Mouse (Mus musculus): Measurements from ENCODE around the gene Aldh1b1. TPM values are rescaled to one million over a fixed set of nuclear protein-coding genes. Genes with fewer than 3 reads are reported as not detected.

Aldh1b1 gene
- polyA plus RNA-seq, 1 experiment from 2014 or later: 11.8 TPM

DNA sequence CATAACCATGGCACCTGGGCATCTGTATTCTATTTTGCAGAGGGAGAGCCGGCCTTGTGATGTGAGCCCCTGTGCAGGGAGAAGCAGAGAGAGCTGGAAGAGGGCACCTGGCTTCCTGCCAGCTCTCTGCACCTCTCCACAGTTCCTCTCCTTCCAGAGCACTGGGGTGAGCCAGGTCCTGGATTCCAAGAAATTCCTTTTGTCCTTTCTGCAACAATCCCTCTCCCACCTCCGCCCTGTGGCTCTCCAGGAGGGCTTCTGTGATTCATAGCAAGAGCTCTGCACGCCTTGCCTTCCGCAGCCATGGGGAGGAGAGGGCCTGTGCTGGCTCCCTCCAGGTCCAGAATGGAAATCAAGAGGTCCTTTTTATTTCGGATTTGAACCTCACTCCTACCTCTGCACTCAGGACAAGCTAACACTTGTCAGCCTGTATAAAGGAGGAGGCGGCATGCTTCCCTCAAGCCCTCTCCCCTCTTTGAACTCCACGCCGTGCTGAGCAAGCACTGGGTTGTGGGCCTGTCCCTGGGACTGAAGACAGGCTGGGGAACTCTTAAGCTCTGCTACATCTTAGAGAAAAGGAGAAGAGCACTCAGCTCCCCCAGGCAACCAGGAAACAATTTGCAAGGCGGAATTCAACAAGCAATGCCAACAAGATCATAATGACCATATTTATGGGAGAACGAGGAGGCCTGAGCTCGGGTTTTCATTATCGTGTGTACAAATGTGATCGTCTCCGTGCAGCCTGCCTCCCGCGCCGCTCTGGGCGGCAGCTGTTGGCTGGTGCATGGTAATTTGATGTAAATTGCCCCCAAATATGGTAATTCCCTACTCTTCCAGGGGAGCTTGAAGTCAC, 35.3 kb upstream of the Aldh1b1 start:
- 13% methylated on average over 18 of the region's 18 CpGs for WGBS
- Histone ChIP-seq H3K9me3 (ENCODE audit: low read length) (no peaks in the 10 kb centered on the region), H3K4me2 (replicated peaks; ENCODE audit: low read depth, low read length) (peak overlapping the region; percentile 34), H3K27ac (ENCODE audit: low read length) (peak overlapping the region; percentile 8; the same call in 1 of the 2 replicates), H3K9ac (replicated peaks; ENCODE audit: low read length) (no peak overlapping the region), H3K4me3 (ENCODE audit: low read length) (peak overlapping the region; percentile 2; the same call in 1 of the 2 replicates), H3K27me3 (ENCODE audit: insufficient read depth, low read length) (peaks cover 16% of the 10 kb centered on the region), H3K4me1 (ENCODE audit: insufficient read depth, low read length) (peaks cover 37% of the 10 kb centered on the region), H3K36me3 (ENCODE audit: insufficient read depth, low read length) (no peaks in the 10 kb centered on the region)
- ATAC-seq (ENCODE audit: low FRiP score, low TSS enrichment): no peak

GRCm38 (mm10) chr4:45764141-45764494, 34.7 kb upstream of the Aldh1b1 start:
- Histone ChIP-seq H3K36me3 (ENCODE audit: insufficient read depth, low read length) (no peaks in the 10 kb centered on the region), H3K4me1 (ENCODE audit: insufficient read depth, low read length) (peaks cover 37% of the 10 kb centered on the region), H3K9me3 (ENCODE audit: low read length) (no peaks in the 10 kb centered on the region), H3K9ac (replicated peaks; ENCODE audit: low read length) (no peak overlapping the region), H3K27me3 (ENCODE audit: insufficient read depth, low read length) (peaks cover 16% of the 10 kb centered on the region), H3K4me2 (replicated peaks; ENCODE audit: low read depth, low read length) (peak overlapping the region; percentile 34), H3K27ac (ENCODE audit: low read length) (no peak overlapping the region), H3K4me3 (ENCODE audit: low read length) (peak overlapping the region; percentile 2; the same call in 1 of the 2 replicates)
- WGBS: 13% methylated on average over 10 of the region's 10 CpGs
- no peak for ATAC-seq (ENCODE audit: low FRiP score, low TSS enrichment)

GRCm38 (mm10) chr4:45765121-45765564, 33.7 kb upstream of the Aldh1b1 start:
- H3K36me3 ChIP-seq (ENCODE audit: insufficient read depth, low read length): no peaks in the 10 kb centered on the region
- no peak; the same call in 1 of the 2 replicates for ATAC-seq (ENCODE audit: low FRiP score, low TSS enrichment)
- peak overlapping the region; percentile 44 for H3K4me2 ChIP-seq (replicated peaks; ENCODE audit: low read depth, low read length)
- no peaks in the 10 kb centered on the region for H3K9me3 ChIP-seq (ENCODE audit: low read length)
- H3K9ac ChIP-seq (replicated peaks; ENCODE audit: low read length): peak overlapping the region; percentile 13
- WGBS: 4% methylated on average over 16 of the region's 16 CpGs
- H3K27ac ChIP-seq (ENCODE audit: low read length): no peak overlapping the region
- peak overlapping the region; percentile 15 for H3K4me3 ChIP-seq (ENCODE audit: low read length)
- peaks cover 18% of the 10 kb centered on the region for H3K27me3 ChIP-seq (ENCODE audit: insufficient read depth, low read length)
- peaks cover 37% of the 10 kb centered on the region for H3K4me1 ChIP-seq (ENCODE audit: insufficient read depth, low read length)

- H3K36me3 ChIP-seq (ENCODE audit: insufficient read depth, low read length): no peaks in the 10 kb centered on the region
- peak overlapping the region; percentile 44 for H3K4me2 ChIP-seq (replicated peaks; ENCODE audit: low read depth, low read length)
- ATAC-seq (ENCODE audit: low FRiP score, low TSS enrichment): peak; percentile 43; the same call in 1 of the 2 replicates
- 3% methylated on average over 12 of the region's 18 CpGs for WGBS
- peaks cover 37% of the 10 kb centered on the region for H3K4me1 ChIP-seq (ENCODE audit: insufficient read depth, low read length)
- no peak overlapping the region for H3K27ac ChIP-seq (ENCODE audit: low read length)
- peak overlapping the region; percentile 15 for H3K4me3 ChIP-seq (ENCODE audit: low read length)
- H3K27me3 ChIP-seq (ENCODE audit: insufficient read depth, low read length): peaks cover 18% of the 10 kb centered on the region
- peak overlapping the region; percentile 13 for H3K9ac ChIP-seq (replicated peaks; ENCODE audit: low read length)
- H3K9me3 ChIP-seq (ENCODE audit: low read length): no peaks in the 10 kb centered on the region
These were observed 33.1 kb upstream of the Aldh1b1 start for GRCm38 (mm10) chr4:45765565-45766201.

- ATAC-seq (ENCODE audit: low FRiP score, low TSS enrichment): no peak
- 87% methylated on average over 7 of the region's 7 CpGs for WGBS
- Histone ChIP-seq H3K36me3 (ENCODE audit: insufficient read depth, low read length) (no peaks in the 10 kb centered on the region), H3K27ac (ENCODE audit: low read length) (no peak overlapping the region), H3K9ac (replicated peaks; ENCODE audit: low read length) (no peak overlapping the region), H3K9me3 (ENCODE audit: low read length) (no peaks in the 10 kb centered on the region), H3K4me1 (ENCODE audit: insufficient read depth, low read length) (peaks cover 41% of the 10 kb centered on the region), H3K4me2 (replicated peaks; ENCODE audit: low read depth, low read length) (no peak overlapping the region), H3K27me3 (ENCODE audit: insufficient read depth, low read length) (peaks cover 18% of the 10 kb centered on the region), H3K4me3 (ENCODE audit: low read length) (no peak overlapping the region)
These were observed 32.0 kb upstream of the Aldh1b1 start for GRCm38 (mm10) chr4:45766774-45767173.

GRCm38 (mm10) chr4:45767891-45768558, 30.8 kb upstream of the Aldh1b1 start:
- no peak overlapping the region for H3K9ac ChIP-seq (replicated peaks; ENCODE audit: low read length)
- peaks cover 18% of the 10 kb centered on the region for H3K27me3 ChIP-seq (ENCODE audit: insufficient read depth, low read length)
- H3K4me1 ChIP-seq (ENCODE audit: insufficient read depth, low read length): peaks cover 41% of the 10 kb centered on the region
- no peak overlapping the region for H3K27ac ChIP-seq (ENCODE audit: low read length)
- no peak overlapping the region for H3K4me2 ChIP-seq (replicated peaks; ENCODE audit: low read depth, low read length)
- H3K9me3 ChIP-seq (ENCODE audit: low read length): no peaks in the 10 kb centered on the region
- H3K4me3 ChIP-seq (ENCODE audit: low read length): no peak overlapping the region
- 42% methylated on average over 11 of the region's 11 CpGs for WGBS
- 0 out of 2 replicates have a peak, but pooled peaks have one; percentile 17 for ATAC-seq (ENCODE audit: low FRiP score, low TSS enrichment)
- no peaks in the 10 kb centered on the region for H3K36me3 ChIP-seq (ENCODE audit: insufficient read depth, low read length)

DNA sequence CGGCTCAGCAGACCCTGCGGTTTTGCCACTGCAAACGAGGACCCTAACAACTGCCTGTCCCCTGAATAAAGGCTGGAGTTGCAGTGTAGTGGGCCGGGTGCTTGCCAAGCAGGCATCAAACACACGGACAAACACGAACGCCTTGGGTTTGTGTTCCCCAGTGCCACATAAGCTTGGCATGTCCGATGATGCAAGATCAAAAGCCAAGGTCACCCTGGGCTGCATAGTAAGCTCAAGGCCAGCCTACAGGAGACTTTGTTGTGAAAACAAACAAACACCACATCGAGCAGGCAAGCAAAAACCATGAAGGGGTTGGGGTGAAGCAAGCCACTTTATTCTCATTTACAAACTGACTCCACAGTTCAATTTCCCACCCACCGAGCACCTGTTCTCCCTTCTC, 29.7 kb upstream of the Aldh1b1 start:
- peaks cover 18% of the 10 kb centered on the region for H3K27me3 ChIP-seq (ENCODE audit: insufficient read depth, low read length)
- H3K4me1 ChIP-seq (ENCODE audit: insufficient read depth, low read length): peaks cover 31% of the 10 kb centered on the region
- no peak for ATAC-seq (ENCODE audit: low FRiP score, low TSS enrichment)
- H3K9ac ChIP-seq (replicated peaks; ENCODE audit: low read length): no peak overlapping the region
- no peaks in the 10 kb centered on the region for H3K9me3 ChIP-seq (ENCODE audit: low read length)
- WGBS: 48% methylated on average over 10 of the region's 10 CpGs
- no peak overlapping the region for H3K27ac ChIP-seq (ENCODE audit: low read length)
- no peaks in the 10 kb centered on the region for H3K36me3 ChIP-seq (ENCODE audit: insufficient read depth, low read length)
- H3K4me2 ChIP-seq (replicated peaks; ENCODE audit: low read depth, low read length): no peak overlapping the region
- H3K4me3 ChIP-seq (ENCODE audit: low read length): no peak overlapping the region

- Histone ChIP-seq H3K4me3 (ENCODE audit: low read length) (no peak overlapping the region), H3K4me1 (ENCODE audit: insufficient read depth, low read length) (peaks cover 24% of the 10 kb centered on the region), H3K27ac (ENCODE audit: low read length) (no peak overlapping the region), H3K9ac (replicated peaks; ENCODE audit: low read length) (no peak overlapping the region), H3K27me3 (ENCODE audit: insufficient read depth, low read length) (peaks cover 9% of the 10 kb centered on the region), H3K36me3 (ENCODE audit: insufficient read depth, low read length) (no peaks in the 10 kb centered on the region), H3K9me3 (ENCODE audit: low read length) (no peaks in the 10 kb centered on the region), H3K4me2 (replicated peaks; ENCODE audit: low read depth, low read length) (no peak overlapping the region)
- no peak for ATAC-seq (ENCODE audit: low FRiP score, low TSS enrichment)
- WGBS: 34% methylated on average over 10 of the region's 10 CpGs
These were observed 28.8 kb upstream of the Aldh1b1 start for GRCm38 (mm10) chr4:45769791-45770637.

- Histone ChIP-seq H3K4me2 (replicated peaks; ENCODE audit: low read depth, low read length) (no peak overlapping the region), H3K4me3 (ENCODE audit: low read length) (no peak overlapping the region), H3K36me3 (ENCODE audit: insufficient read depth, low read length) (no peaks in the 10 kb centered on the region), H3K27ac (ENCODE audit: low read length) (no peak overlapping the region), H3K9ac (replicated peaks; ENCODE audit: low read length) (no peak overlapping the region), H3K27me3 (ENCODE audit: insufficient read depth, low read length) (peaks cover 3% of the 10 kb centered on the region), H3K4me1 (ENCODE audit: insufficient read depth, low read length) (peaks cover 18% of the 10 kb centered on the region), H3K9me3 (ENCODE audit: low read length) (no peaks in the 10 kb centered on the region)
- 50% methylated on average over 4 of the region's 4 CpGs for WGBS
- no peak for ATAC-seq (ENCODE audit: low FRiP score, low TSS enrichment)
These were observed 28.2 kb upstream of the Aldh1b1 start for GRCm38 (mm10) chr4:45770638-45771033.

All from kidney, embryonic 16.5 days (tissue).